Mouse (Mus musculus) myocyte (in vitro differentiated cells): ENCODE results near the gene Dnajb6. TPM values are rescaled to one million over a fixed set of nuclear protein-coding genes. Genes with fewer than 3 reads are reported as not detected.
"Not testable (repeated sequence)": the region's sequence is repeated elsewhere in the genome, so short reads cannot be mapped to it uniquely, and the experiment has no call there.

ENCODE experiments used
- H3K27me3 ChIP-seq: one replicate; pipeline ENCODE4 v1.6.1; 2011; ENCODE audit not compliant: control insufficient read depth, insufficient read depth, insufficient read length
- H3K36me3 ChIP-seq: one replicate; pipeline ENCODE4 v1.6.1; 2011; ENCODE audit not compliant: control insufficient read depth, insufficient read depth
- H3K4me2 ChIP-seq: one replicate; pipeline ENCODE4 v1.6.1; 2011; ENCODE audit warnings: low read depth, control low read depth
- H3K4me3 ChIP-seq: one replicate; pipeline ENCODE4 v1.5.1; 2011; ENCODE audit warnings: mild to moderate bottlenecking, control low read depth, moderate library complexity
- H3K79me2 ChIP-seq: one replicate; pipeline ENCODE4 v1.6.1; 2011; ENCODE audit not compliant: control insufficient read depth, insufficient read depth
- H3ac ChIP-seq: one replicate; pipeline ENCODE4 v1.6.1; 2011; ENCODE audit not compliant: control insufficient read depth, insufficient read length
- CEBPB ChIP-seq: IDR thresholded peaks from 2 replicates; pipeline ENCODE4 v1.6.1; 2011; ENCODE audit warnings: mild to moderate bottlenecking, moderate library complexity; ENCODE audit not compliant: poor library complexity, insufficient read depth, severe bottlenecking
- E2F4 ChIP-seq: IDR thresholded peaks from one replicate; pipeline ENCODE4 v1.6.1; 2011; ENCODE audit warnings: mild to moderate bottlenecking, control low read depth, moderate library complexity; ENCODE audit not compliant: insufficient read depth
- MAX ChIP-seq: IDR thresholded peaks from one replicate; pipeline ENCODE4 v1.6.1; 2011; ENCODE audit warnings: low read depth, mild to moderate bottlenecking, control low read depth
- MYOD1 ChIP-seq, 3 experiments: IDR thresholded peaks; one replicate each; pipeline ENCODE4 v1.6.1; 2011; ENCODE audit warnings: control low read depth in 2 of 3, low read depth in 2 of 3, mild to moderate bottlenecking in 2 of 3, moderate library complexity in 1 of 3; ENCODE audit not compliant: insufficient read length in 2 of 3, control insufficient read depth in 1 of 3
- MYOG ChIP-seq, 3 experiments: IDR thresholded peaks; one replicate each; pipeline ENCODE4 v1.6.1; 2011; ENCODE audit warnings: control low read depth in 2 of 3, low read depth in 2 of 3, mild to moderate bottlenecking in 2 of 3; ENCODE audit not compliant: insufficient read length in 2 of 3, control insufficient read depth in 1 of 3, insufficient read depth in 1 of 3
- POLR2A ChIP-seq: IDR thresholded peaks from one replicate; pipeline ENCODE4 v1.6.1; 2011; ENCODE audit warnings: low read depth, mild to moderate bottlenecking, control low read depth, moderate library complexity; ENCODE audit not compliant: insufficient read length
- POLR2AphosphoS2 ChIP-seq: IDR thresholded peaks from one replicate; pipeline ENCODE4 v1.6.1; 2011; ENCODE audit warnings: low read depth, control low read depth; ENCODE audit not compliant: insufficient read length
- REST ChIP-seq: IDR thresholded peaks from one replicate; pipeline ENCODE4 v1.6.1; 2011; ENCODE audit warnings: mild to moderate bottlenecking, control low read depth, moderate library complexity; ENCODE audit not compliant: insufficient read depth, insufficient read length
- SRF ChIP-seq: IDR thresholded peaks from one replicate; pipeline ENCODE4 v1.6.1; 2011; ENCODE audit warnings: low read depth; ENCODE audit not compliant: control insufficient read depth, insufficient read length
- TCF12 ChIP-seq: IDR thresholded peaks from one replicate; pipeline ENCODE4 v1.6.1; 2011; ENCODE audit warnings: mild to moderate bottlenecking, control low read depth; ENCODE audit not compliant: poor library complexity, insufficient read depth, severe bottlenecking
- TCF3 ChIP-seq: IDR thresholded peaks from one replicate; pipeline ENCODE4 v1.6.1; 2011; ENCODE audit warnings: low read depth, control low read depth; ENCODE audit not compliant: insufficient read length
- USF1 ChIP-seq: IDR thresholded peaks from one replicate; pipeline ENCODE4 v1.6.1; 2011; ENCODE audit warnings: low read depth, mild to moderate bottlenecking, control low read depth, moderate library complexity
- polyA plus RNA-seq: library from polyadenylated mRNA; unstranded; fragments of >200 nt; fragmentation: generic; extraction: Trizol; gene quantifications from one replicate; pipeline ENCODE4 v1.2.1, GENCODE M21; 2012; ENCODE audit warnings: missing spikeins

The Dnajb6 gene
- polyA plus RNA-seq, 1 experiment = 75.2 TPM

GRCm38 (mm10) chr5:29808940-29809339 lies 73.5 kb downstream of the Dnajb6 start:
- H3K4me2 ChIP-seq = no peak overlapping the region
- no peaks in the 10 kb centered on the region for H3K36me3 ChIP-seq
- no peak overlapping the region for H3ac ChIP-seq
- H3K79me2 ChIP-seq = no peaks in the 10 kb centered on the region
- H3K27me3 ChIP-seq = no peaks in the 10 kb centered on the region
- TF ChIP-seq POLR2A (no peak), POLR2AphosphoS2 (no peak), TCF3 (no peak), E2F4 (no peak), TCF12 (no peak), MYOG (IDR thresholded peaks at IDR 0.05; ENCODE audit: control insufficient read depth in 1 of 3, insufficient read depth in 1 of 3, insufficient read length in 2 of 3, low read depth in 2 of 3) (no peak), CEBPB (no peak), SRF (no peak), MAX (no peak), MYOD1 (IDR thresholded peaks at IDR 0.05; ENCODE audit: control insufficient read depth in 1 of 3, insufficient read length in 2 of 3, low read depth in 2 of 3) (no peak), USF1 (no peak)
- no peak overlapping the region for H3K4me3 ChIP-seq

GRCm38 (mm10) chr5:29811377-29811921 lies 76.0 kb downstream of the Dnajb6 start:
- not testable (repeated sequence) for H3ac ChIP-seq, H3K36me3 ChIP-seq, H3K4me2 ChIP-seq, H3K4me3 ChIP-seq, H3K79me2 ChIP-seq, H3K27me3 ChIP-seq

GRCm38 (mm10) chr5:29816523-29817242 lies 81.2 kb downstream of the Dnajb6 start:
- H3K36me3 ChIP-seq = no peaks in the 10 kb centered on the region
- no peak overlapping the region for H3K4me3 ChIP-seq
- no peaks in the 10 kb centered on the region for H3K27me3 ChIP-seq
- H3K79me2 ChIP-seq = no peaks in the 10 kb centered on the region
- no peak overlapping the region for H3ac ChIP-seq
- TF ChIP-seq MYOG (IDR thresholded peaks at IDR 0.05; ENCODE audit: control insufficient read depth in 1 of 3, insufficient read depth in 1 of 3, insufficient read length in 2 of 3, low read depth in 2 of 3) (no peak), USF1 (no peak), E2F4 (no peak), TCF12 (no peak), MAX (no peak), SRF (no peak), MYOD1 (IDR thresholded peaks at IDR 0.05; ENCODE audit: control insufficient read depth in 1 of 3, insufficient read length in 2 of 3, low read depth in 2 of 3) (no peak), REST (no peak), TCF3 (no peak), CEBPB (no peak), POLR2AphosphoS2 (no peak), POLR2A (no peak)
- H3K4me2 ChIP-seq = no peak overlapping the region

- Histone ChIP-seq H3K4me2 (no peak overlapping the region), H3K27me3 (no peaks in the 10 kb centered on the region), H3K79me2 (no peaks in the 10 kb centered on the region), H3K4me3 (no peak overlapping the region), H3ac (no peak overlapping the region), H3K36me3 (no peaks in the 10 kb centered on the region)
- TF ChIP-seq MYOG (IDR thresholded peaks at IDR 0.05; ENCODE audit: control insufficient read depth in 1 of 3, insufficient read depth in 1 of 3, insufficient read length in 2 of 3, low read depth in 2 of 3) = no peak
- no peak for TF ChIP-seq SRF
- no peak for TF ChIP-seq CEBPB
These were observed 81.9 kb downstream of the Dnajb6 start for GRCm38 (mm10) chr5:29817400-29817799.

GRCm38 (mm10) chr5:29818287-29818686 lies 82.8 kb downstream of the Dnajb6 start:
- no peak for TF ChIP-seq TCF3
- TF ChIP-seq REST = no peak
- no peak for TF ChIP-seq MAX
- no peak for TF ChIP-seq E2F4
- no peak overlapping the region for H3K4me3 ChIP-seq
- H3K4me2 ChIP-seq = no peak overlapping the region
- H3K27me3 ChIP-seq = no peaks in the 10 kb centered on the region
- H3K79me2 ChIP-seq = no peaks in the 10 kb centered on the region
- no peaks in the 10 kb centered on the region for H3K36me3 ChIP-seq
- no peak overlapping the region for H3ac ChIP-seq
